Mouse (Mus musculus): ENCODE measurements around the gene Serpinf2.

DNA sequence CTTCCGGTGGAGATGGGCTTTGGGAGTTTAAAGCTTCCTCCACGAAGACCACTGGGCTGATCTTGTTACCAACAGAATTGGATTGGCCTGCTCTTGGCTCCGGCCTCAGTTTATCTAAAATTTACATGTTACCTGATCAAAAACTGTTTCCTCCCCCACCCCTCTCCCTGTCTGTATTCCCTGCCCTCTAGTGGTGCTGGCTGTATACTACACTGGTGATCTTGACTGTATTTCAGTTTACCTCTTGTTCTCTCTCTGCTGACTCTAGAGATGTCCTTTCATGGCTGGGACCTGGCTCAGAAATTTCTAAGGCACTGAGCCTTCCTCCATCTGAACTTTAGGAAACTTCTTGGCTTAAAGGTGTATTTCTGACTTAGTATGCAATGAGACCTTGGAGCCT is 18.8 kb upstream of the Serpinf2 start:
- no peak for TF ChIP-seq TCF12 (IDR thresholded peaks at IDR 0.05; ENCODE audit: insufficient read depth, poor library complexity, severe bottlenecking)
- no peak for TF ChIP-seq USF1 (IDR thresholded peaks at IDR 0.05; ENCODE audit: low read depth)
- no peak for TF ChIP-seq POLR2A (IDR thresholded peaks at IDR 0.05; ENCODE audit: insufficient read length, low read depth)
- TF ChIP-seq POLR2AphosphoS2 (IDR thresholded peaks at IDR 0.05; ENCODE audit: insufficient read length, low read depth) = no peak
- no peak for TF ChIP-seq TCF3 (IDR thresholded peaks at IDR 0.05; ENCODE audit: insufficient read length, low read depth)
- no peak for TF ChIP-seq MYOD1 (IDR thresholded peaks at IDR 0.05; ENCODE audit: control insufficient read depth in 1 of 3, insufficient read length in 2 of 3, low read depth in 2 of 3)
- TF ChIP-seq E2F4 (IDR thresholded peaks at IDR 0.05; ENCODE audit: insufficient read depth) = no peak
- no peak for TF ChIP-seq MAX (IDR thresholded peaks at IDR 0.05; ENCODE audit: low read depth)
- TF ChIP-seq MYOG (IDR thresholded peaks at IDR 0.05; ENCODE audit: control insufficient read depth in 1 of 3, insufficient read depth in 1 of 3, insufficient read length in 2 of 3, low read depth in 2 of 3) = no peak
